Mouse (Mus musculus) left cerebral cortex, postnatal 14 days (tissue): ENCODE measurements around the gene Tlx2. TPM values are rescaled to one million over a fixed set of nuclear protein-coding genes. Genes with fewer than 3 reads are reported as not detected.
A peak's percentile ranks its signal among the peaks of the same experiment; 100 is the strongest.

Experiments
- DNase-seq, 2 experiments: peaks; one replicate each; pipeline ENCODE4 v3.0.0; 2021 to 2022; ENCODE audit warnings: low spot score in 2 of 2, mixed read lengths in 1 of 2
- intact Hi-C: fragments of 180-260 bp; cut with DNase I; formaldehyde crosslinking; loops from one replicate; pipeline ENCODE4 v1.15.1; 2025
- long read RNA-seq, 2 experiments: library from polyadenylated mRNA; stranded (forward); transcript quantifications; one replicate each; pipeline ENCODE4 v2.0.0; 2021
- total RNA-seq, 2 experiments: library from RNA; stranded (reverse); gene quantifications; 2 replicates each; pipeline ENCODE4 v1.2.3; 2021

The Tlx2 gene
- total RNA-seq, result not detected
- long read RNA-seq, experiment 1, result 0 reads
- long read RNA-seq, experiment 2, result 0 reads

DNA sequence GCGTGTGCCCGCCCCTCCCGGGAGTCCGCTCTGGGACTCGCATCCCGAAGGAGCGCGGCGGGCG lies at the start of gene Tlx2:
Gene Tlx2 (minus strand): TSS at position 47 of the 64 bp plus-strand sequence.
- intact Hi-C loops, result no loop called here
- no peak for DNase-seq

DNA sequence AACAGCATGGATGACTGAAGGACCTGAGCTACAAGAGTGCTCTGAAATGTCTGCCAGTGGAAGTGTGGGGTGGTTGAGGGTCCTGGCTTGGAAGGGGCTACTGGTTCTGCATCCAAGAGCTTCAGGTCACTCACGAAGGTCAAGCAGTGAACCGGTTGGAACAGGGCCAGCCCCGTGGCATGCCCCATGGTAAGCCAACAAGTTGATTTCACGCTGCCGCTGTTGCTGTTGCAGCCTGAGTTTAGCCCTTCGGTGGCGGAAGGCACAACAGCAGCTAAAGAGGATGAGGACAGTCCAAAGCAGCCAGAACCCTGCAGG lies 49.6 kb upstream of the Tlx2 start:
- intact Hi-C loops, result loop anchor here (5.0 kb wide), 1 partner anchor 38 kb away; the partner anchor contains the start of genes 1700003E16Rik and Wdr54

DNA sequence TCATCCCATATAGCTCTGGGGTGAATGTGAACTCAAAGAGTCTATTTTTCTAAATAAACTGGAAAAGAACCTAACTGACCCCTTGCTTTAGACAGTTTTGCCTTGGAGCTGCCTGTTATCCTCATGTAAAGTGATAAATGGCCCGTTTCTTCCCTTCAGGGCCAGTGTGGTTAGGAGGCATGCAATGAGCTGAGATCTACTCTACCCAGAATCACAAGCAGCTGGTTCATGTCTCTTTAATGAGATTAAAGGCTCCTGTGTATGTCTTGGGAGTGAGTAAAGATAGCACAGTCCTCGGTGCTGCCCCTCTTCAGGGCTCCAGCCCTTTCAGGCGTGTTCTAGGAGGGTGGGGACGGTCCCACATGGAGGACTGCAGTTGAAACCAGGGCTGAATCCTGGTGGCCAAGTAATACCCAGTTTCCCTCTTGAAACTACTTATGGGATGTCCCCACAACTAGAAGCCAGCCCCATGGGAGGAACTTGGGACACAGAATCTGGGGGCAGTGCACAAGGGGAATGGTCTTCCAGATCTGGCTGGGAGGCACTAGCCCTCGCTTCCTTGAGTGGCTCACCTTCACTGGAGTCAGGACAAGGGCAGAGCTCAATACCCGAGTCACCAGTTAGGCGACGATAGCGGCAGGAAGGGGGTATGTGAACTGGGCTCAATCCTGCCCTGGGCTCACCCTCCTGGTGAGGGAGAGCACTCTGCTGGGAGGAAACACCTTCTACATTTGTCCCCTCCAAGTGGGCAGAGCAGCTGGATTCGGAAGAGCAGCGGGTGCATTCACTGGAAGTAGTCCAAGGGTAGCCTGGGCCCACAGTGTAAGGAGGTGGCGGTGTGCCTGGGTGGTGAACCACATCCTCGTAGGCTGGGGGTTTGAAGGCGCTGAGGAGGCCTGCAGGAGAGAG lies 49.0 kb upstream of the Tlx2 start:
- intact Hi-C loops, result loop anchor here (5.0 kb wide), 1 partner anchor 38 kb away; the partner anchor contains the start of genes 1700003E16Rik and Wdr54
- DNase-seq, result no peak

More for the DNA sequence above, 49.6 kb upstream of the Tlx2 start:
- no peak for DNase-seq

DNA sequence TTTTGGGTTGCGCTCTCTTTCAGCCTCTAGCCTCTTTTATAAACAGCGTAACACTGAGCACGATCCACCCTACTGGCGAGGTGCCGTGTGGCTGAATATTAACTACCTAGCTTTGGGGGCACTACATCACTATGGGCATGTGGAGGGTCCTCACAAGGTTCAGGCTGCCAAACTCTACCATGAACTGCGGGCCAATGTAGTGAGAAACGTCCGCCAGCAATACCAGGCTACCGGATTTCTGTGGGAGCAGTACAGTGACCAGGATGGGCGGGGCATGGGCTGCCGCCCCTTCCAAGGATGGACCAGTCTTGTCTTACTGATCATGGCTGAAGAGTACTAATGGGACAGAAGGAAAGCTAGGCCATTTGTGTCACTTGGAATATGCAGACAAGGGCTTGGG lies 48.3 kb upstream of the Tlx2 start:
- DNase-seq, result no peak
- intact Hi-C loops, result loop anchor here (5.0 kb wide), 1 partner anchor 39 kb away; the partner anchor contains the start of genes 1700003E16Rik and Wdr54

DNA sequence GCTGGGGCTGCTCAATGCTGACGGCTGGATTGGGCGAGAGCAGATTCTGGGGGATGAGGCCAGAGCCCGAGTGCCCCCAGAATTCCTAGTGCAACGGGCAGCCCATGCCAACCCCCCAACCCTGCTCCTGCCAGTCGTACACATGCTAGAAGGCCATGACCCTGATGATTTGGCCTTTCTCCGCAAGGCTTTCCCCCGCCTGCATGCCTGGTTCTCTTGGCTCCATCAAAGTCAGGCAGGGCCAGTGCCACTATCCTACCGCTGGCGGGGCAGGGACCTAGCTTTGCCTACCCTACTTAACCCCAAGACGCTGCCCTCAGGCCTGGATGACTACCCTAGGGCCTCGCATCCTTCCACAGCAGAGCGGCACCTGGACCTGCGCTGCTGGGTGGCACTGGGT lies 47.5 kb upstream of the Tlx2 start:
- DNase-seq, result no peak
- intact Hi-C loops, result loop anchor here (5.0 kb wide), 1 partner anchor 40 kb away; the partner anchor contains the start of genes 1700003E16Rik and Wdr54

DNA sequence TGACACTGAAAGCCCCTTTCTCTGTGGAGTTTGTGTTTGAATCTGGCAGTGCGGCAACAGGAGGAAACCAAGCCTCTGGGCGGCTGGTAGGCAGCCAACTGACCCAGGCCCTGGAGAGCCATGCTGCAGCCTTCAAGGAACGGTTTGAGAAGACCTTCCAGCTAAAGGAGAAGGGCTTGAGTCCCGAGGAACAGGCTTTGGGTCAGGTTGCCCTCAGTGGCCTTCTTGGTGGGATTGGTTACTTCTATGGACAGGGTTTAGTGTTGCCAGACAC lies 47.0 kb upstream of the Tlx2 start:
- intact Hi-C loops, result loop anchor here (5.0 kb wide), 1 partner anchor 40 kb away; the partner anchor contains the start of genes 1700003E16Rik and Wdr54
- no peak for DNase-seq

DNA sequence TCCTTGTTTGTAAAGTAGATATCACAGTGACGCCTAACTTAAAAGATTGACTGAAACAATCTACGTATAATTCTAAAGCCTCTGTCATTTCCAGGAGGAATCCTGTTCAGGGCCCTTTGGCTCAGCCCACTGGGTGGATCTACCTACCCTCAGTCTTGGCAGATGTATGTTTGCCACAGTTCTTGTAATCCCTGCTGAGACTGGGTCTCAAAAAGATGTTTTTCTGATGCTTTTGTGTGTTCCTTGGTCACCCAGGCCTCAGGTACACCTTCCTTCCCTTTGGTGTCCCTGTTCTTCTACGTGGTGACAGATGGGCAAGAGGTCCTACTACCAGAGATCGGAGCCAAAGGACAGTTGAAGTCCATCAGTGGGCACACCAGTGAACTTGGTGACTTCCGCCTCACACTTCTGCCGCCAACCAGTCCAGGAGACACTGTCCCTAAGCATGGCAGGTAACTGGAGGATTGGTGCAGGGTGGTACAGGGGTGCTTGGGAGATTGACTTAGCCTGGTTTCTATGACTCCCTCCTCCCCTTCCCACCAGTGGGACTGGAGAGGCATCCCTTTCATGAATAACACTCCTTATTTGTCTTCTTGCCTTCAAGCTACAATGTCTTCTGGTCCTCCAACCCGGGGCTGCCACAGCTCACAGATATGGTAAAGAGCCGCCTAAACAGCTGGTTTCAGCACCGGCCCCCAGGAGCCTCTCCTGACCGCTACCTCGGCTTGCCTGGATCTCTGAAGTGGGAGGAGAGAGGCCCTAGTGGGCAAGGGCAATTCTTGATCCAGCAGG lies 46.5 kb upstream of the Tlx2 start:
- DNase-seq, result no peak
- intact Hi-C loops, result loop anchor here (5.0 kb wide), 1 partner anchor 41 kb away; the partner anchor contains the start of genes 1700003E16Rik and Wdr54

DNA sequence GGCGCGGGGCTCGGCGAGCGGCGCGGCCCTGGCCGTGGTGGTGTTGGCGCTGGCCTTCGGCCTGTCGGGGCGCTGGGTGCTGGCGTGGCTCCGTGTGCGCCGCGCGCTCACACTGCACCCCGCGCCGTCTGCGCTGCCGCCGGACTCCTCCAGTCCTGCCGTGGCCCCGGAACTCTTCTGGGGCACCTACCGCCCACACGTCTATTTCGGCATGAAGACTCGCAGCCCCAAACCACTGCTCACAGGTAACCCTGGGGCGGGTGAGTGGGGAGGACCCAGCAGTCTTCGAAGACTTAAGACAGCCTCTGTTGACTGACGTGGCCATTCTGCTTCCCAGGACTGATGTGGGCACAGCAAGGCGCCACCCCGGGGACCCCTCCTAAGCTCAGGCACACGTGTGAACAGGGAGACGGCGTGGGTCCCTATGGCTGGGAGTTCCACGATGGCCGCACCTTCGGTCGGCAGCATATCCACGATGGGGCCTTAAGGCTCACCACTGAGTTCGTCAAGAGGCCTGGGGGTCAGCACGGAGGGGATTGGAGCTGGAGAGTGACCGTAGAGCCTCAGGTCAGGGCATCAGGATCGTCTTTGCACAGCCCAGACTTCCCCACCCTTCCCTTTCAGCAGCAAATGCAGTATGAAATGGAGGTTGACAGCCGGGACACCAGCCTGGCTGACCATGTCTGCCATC lies 45.7 kb upstream of the Tlx2 start:
- DNase-seq, result no peak
- intact Hi-C loops, result loop anchor here (5.0 kb wide), 1 partner anchor 41 kb away; the partner anchor contains the start of genes 1700003E16Rik and Wdr54

DNA sequence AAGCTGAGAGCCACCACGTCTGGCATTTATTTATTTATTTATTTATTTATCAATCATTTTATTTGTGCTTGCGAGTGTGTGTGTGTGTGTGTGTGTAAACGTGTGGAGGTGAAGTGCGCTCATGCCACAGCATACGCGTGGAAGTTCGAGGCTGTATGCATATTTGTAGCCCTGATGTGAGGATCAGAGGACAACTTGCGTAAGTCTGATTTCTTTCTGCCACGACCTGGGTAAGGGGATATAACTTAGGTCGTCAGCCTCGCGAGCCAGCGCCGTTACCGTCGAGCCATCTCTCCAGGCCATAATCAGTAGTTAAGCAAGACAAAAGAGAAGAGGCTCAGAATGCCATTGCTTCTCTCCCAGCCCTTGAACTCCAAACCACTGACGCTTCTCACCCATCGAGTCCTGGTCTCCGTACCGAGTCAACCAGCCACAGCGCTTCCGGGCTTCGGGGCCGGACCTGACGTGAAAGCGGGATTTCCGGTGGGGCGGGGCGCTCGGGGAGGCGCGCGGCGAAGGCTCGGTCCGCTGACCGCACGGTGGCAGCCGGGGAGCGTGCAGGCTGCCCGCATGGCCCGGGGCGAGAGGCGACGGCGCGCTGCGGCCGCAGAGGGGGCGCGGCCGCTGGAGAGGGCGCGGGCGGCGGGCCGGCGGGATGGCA lies 45.0 kb upstream of the Tlx2 start, which contains the start of gene Mogs:
Gene Mogs (plus strand): TSS at position 486 of the 661 bp plus-strand sequence.
- peak; percentile 86 to 93 for DNase-seq
- intact Hi-C loops, result loop anchor here (5.0 kb wide), 1 partner anchor 42 kb away; the partner anchor contains the start of genes 1700003E16Rik and Wdr54

DNA sequence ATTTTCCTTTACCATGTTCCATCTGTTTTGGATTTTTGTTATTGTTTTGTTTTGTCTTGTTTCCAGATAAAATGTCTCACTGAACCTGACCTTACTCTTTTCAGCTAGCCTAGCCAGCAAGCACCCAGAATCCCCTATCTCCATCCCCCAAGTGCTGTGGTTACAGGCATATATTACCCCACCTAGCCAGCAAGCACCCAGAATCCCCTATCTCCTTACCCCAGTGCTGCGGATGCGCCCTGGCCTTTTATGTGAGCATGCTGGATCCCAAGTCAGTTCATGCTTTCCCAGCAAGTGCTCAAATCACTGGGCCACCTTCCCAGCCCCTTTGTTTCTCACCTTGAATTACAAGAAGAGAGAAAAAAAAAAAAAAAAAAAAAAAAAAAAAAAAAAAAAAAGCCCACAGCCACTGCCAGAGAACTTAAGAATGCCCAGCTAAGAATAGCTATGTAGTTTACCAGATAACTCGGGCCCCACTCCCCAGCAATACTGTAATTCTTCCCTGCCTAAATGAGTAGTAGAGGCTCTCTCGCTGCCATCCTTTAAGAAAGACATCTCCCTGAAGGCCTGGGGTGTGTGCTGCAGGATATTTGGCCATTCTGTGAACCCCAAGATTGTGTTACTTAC lies 41.5 kb upstream of the Tlx2 start:
- no peak for DNase-seq

DNA sequence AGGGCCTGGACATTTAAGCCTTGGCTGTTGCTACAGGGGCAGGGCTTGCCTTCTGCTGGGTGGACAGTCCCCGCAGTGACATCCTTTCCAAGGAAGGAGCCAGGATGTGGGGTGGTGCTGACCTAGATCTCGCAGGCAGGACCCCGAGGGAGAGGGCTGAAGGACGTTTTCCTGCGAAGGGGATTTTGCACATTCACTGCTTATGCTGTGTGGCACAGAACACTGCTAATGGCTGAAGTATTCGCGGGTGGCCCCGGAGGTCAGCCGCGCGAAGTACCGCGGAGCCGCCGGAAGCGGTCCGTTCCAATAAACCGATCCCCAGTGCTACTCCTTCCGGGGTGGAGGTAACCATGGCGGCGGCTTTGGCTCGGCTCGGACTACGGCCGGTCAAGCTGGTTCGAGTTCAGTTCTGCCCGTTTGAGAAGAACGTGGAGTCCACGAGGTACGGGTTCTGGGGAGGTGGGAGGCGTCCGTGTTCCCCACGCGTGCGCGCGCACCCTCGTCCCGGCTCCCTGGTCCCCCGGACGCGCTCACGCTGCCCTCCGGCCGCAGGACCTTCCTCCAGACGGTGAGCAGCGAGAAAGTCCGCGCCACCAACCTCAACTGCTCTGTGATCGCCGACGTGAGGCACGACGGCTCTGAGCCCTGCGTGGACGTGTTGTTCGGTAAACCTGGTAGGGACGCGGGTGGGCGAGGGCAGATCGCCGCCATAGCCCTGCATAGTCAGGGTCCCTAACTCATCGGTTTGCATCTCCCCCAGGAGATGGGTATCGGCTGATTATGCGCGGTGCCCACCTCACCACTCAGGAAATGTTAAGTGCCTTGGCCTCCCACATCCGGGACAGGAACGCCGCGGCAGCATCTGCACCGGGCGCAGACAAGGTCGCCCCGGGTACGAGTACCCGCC lies 38.9 kb upstream of the Tlx2 start, which contains the start of gene Mrpl53:
Gene Mrpl53 (plus strand): TSS at position 279 of the 907 bp plus-strand sequence.
- DNase-seq, result peak; percentile 75 to 79
- intact Hi-C loops, result no loop called here

More for the DNA sequence above, 41.5 kb upstream of the Tlx2 start:
- intact Hi-C loops, result no loop called here

DNA sequence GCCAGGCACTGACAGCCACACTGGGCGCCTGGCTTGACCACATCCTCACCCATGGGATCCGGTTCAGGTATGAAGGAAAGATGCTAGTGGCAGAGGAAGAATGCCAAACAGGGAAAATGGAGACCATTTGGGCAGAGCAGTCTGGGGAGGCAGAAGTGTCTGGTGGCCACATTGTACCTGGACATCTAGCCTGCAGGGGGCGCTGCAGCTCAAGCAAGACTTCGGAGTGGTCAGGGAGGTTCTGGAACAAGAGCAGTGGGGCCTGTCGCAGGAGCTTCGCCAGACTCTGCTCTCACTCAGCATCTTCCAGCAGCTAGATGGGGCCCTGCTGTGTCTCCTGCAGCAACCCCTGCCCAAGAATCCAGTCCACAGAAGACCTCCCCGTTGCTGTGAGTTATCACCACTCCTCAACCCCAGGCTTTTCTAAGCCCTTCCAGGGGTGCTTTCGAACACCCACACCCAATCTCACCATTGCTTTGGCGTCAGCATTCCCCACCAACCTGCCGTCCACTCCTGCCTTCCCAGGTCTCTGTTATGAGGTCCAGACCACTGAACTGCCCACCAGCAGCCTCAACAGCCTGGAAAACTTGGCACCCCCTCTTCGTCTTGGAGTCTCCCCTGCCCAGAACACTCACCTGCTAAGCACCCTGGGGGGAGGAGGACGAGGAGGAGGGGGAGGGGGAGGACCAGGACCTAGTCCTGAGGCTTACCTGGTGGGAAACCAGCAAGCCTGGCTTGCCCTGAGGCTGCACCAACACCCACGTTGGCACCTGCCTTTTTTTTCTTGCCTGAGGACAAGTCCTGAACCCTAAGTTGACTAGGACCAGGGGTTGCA lies 37.7 kb upstream of the Tlx2 start:
- intact Hi-C loops, result no loop called here

DNA sequence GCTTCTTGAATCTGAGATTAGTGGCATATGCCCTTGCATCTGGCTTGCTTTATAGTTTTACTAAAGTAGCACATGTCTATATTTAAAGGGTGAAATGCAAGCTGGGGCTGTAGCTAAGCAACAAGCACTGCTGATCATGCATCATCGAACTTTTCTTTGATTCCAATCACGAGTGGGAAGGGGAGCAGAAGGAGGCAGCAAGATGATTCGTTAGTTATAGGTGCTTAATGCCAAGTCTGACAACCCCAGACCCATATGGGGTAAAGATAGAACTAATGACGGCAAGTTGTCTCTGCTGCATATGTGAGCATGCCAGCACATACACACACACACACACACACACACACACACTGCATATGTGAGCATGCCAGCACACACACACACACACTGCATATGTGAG lies 34.1 kb upstream of the Tlx2 start:
- intact Hi-C loops, result no loop called here

More for the DNA sequence above, 37.7 kb upstream of the Tlx2 start:
- DNase-seq, result peak; percentile 74 to 84

DNA sequence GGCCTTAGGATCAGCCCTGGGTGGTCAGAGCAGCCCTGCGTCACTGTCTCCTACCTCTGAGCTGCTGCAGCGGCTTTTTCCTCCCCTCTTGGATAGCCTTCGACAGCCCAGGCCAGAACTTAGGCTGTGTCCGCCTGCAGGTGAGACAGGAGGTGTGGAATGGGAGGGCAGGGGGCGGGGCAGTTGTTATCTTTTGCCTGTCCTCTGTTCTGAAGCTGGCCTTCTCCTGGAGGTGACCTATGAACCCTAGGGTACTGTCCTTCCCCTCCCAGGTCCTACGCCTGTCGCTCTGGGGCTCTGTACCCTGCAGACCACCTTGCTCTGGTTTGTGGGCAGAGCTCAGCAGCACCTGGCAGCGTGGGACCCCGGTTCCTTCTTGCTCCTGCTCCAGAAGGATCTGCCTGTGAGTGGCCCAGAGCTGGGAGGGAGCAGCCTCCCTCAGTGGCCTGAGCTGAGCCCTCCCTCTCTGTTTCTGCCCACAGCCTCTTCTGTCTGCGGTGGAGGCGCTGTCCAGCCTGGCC lies 33.1 kb upstream of the Tlx2 start:
- intact Hi-C loops, result no loop called here
- DNase-seq, result no peak

More for the DNA sequence above, 34.1 kb upstream of the Tlx2 start:
- DNase-seq, result peak in 1 of 2 experiments; percentile 80

DNA sequence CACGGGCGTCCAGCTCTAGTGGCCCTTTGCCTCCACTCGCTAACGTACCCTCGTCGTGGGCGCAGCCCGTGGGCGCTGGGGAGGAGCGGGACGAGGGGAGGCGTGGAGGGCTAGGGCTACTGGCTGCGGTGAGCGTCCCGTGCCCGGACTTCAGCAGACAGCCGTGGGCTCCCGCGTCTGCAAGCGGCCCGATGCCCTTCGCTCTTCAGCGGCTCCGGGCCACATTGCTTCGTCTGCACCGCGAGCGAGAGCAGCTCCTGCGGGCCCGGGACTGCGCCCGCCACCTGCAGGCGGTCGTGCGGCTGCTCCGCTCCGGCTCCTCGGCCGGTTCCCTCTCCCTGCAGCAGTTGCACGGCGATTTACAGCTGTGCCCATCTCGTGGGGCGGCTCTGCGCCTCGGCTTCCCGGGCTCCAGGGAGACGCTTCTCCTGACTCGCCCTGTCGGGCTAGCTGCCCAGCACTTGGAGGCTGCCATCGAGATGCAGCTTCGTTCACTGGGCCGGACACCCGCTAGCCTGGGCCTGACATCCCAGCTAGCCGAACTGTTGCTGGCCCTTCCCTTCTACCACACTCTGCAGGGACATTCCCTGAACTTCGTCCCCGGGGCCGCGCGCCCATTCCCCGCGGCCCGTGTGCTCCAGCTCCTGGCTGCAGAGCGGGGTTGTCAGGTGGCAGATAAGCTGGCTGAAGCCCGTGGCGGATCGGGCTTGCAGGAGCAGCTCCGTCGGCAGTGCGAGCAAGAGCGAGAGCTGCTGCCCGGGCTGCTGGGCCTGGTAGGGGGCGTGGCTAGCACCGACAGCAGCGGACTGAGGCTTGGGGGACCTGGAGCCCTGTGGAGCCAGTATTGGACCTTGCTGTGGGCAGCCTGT lies 31.8 kb upstream of the Tlx2 start:
- peak; percentile 46 to 63 for DNase-seq
- intact Hi-C loops, result loop anchor here (1.0 kb wide), 2 partner anchors 48 to 106 kb away; partner anchors contain the start of gene Aup1

DNA sequence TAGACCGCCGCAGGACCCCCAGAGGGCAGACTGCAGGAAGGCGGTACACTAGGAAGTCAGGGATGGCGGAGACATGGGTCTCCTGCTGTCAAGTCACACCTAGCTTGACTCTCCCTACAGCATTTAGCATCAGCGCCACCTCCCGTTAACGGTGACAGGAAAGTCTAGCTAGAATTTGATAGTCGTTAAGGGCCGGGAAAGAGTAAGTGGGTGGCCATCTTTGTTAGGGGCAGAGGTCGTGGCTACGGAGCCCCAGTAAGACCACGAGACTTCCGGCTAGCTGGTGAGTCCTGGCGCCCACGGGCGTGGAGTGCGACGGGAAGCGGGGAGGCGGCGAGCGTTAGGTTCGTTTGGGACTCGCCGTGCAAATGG lies 31.2 kb upstream of the Tlx2 start, which contains the start of the genes Ccdc142 and Gm42688:
Gene Ccdc142 (plus strand): TSS at position 286 of the 372 bp plus-strand sequence.
Gene Gm42688 (plus strand): TSS at position 302 of the 372 bp plus-strand sequence.
- peak; percentile 89 to 92 for DNase-seq
- intact Hi-C loops, result loop anchor here (1.0 kb wide), 2 partner anchors 47 to 105 kb away; partner anchors contain the start of gene Aup1
